Mouse (Mus musculus): ENCODE results near the gene Igf1. TPM values are rescaled to one million over a fixed set of nuclear protein-coding genes. Genes with fewer than 3 reads are reported as not detected.

The Igf1 gene
- polyA plus RNA-seq, 1 experiment from 2014 or later = 23.7 TPM

- Histone ChIP-seq H3K36me3 (ENCODE audit: control insufficient read depth, insufficient read depth, low read length) (no peaks in the 10 kb centered on the region), H3K27me3 (ENCODE audit: control insufficient read depth, insufficient read depth, low read length) (no peaks in the 10 kb centered on the region), H3K9me3 (ENCODE audit: control insufficient read depth, low read length) (no peaks in the 10 kb centered on the region), H3K9ac (ENCODE audit: low read length) (no peak overlapping the region), H3K4me2 (ENCODE audit: low read depth, low read length, severe bottlenecking) (no peak overlapping the region), H3K4me1 (replicated peaks; ENCODE audit: control insufficient read depth, insufficient read depth, low read length) (no peaks in the 10 kb centered on the region), H3K4me3 (ENCODE audit: low read depth, low read length) (no peak overlapping the region), H3K27ac (ENCODE audit: low read depth, low read length) (no peak overlapping the region)
- ATAC-seq (replicated peaks; ENCODE audit: low FRiP score) (no peak), DNase-seq (ENCODE audit: low spot score) (no peak)
- 90% methylated on average over 1 of the region's 1 CpGs for WGBS
These were observed 26.0 kb upstream of the Igf1 start for GRCm38 (mm10) chr10:87832101-87832500.

GRCm38 (mm10) chr10:87839454-87839853 lies 18.6 kb upstream of the Igf1 start:
- H3K9ac ChIP-seq (ENCODE audit: low read length) = no peak overlapping the region
- no peak for DNase-seq (ENCODE audit: low spot score)

GRCm38 (mm10) chr10:87842501-87842900 lies 15.6 kb upstream of the Igf1 start:
- Histone ChIP-seq H3K4me1 (replicated peaks; ENCODE audit: control insufficient read depth, insufficient read depth, low read length) (no peaks in the 10 kb centered on the region), H3K4me2 (ENCODE audit: low read depth, low read length, severe bottlenecking) (no peak overlapping the region), H3K9me3 (ENCODE audit: control insufficient read depth, low read length) (no peaks in the 10 kb centered on the region), H3K9ac (ENCODE audit: low read length) (no peak overlapping the region), H3K27ac (ENCODE audit: low read depth, low read length) (no peak overlapping the region), H3K27me3 (ENCODE audit: control insufficient read depth, insufficient read depth, low read length) (no peaks in the 10 kb centered on the region), H3K4me3 (ENCODE audit: low read depth, low read length) (no peak overlapping the region), H3K36me3 (ENCODE audit: control insufficient read depth, insufficient read depth, low read length) (no peaks in the 10 kb centered on the region)
- ATAC-seq (replicated peaks; ENCODE audit: low FRiP score) = no peak
- DNase-seq (ENCODE audit: low spot score) = no peak
- WGBS = 88% methylated on average over 4 of the region's 4 CpGs

More at GRCm38 (mm10) chr10:87839454-87839853, 18.6 kb upstream of the Igf1 start:
- no peak overlapping the region for H3K4me2 ChIP-seq (ENCODE audit: low read depth, low read length, severe bottlenecking)
- no peaks in the 10 kb centered on the region for H3K4me1 ChIP-seq (replicated peaks; ENCODE audit: control insufficient read depth, insufficient read depth, low read length)
- no peak for ATAC-seq (replicated peaks; ENCODE audit: low FRiP score)
- no peaks in the 10 kb centered on the region for H3K9me3 ChIP-seq (ENCODE audit: control insufficient read depth, low read length)
- 80% methylated on average over 1 of the region's 1 CpGs for WGBS
- no peak overlapping the region for H3K27ac ChIP-seq (ENCODE audit: low read depth, low read length)
- no peak overlapping the region for H3K4me3 ChIP-seq (ENCODE audit: low read depth, low read length)
- H3K36me3 ChIP-seq (ENCODE audit: control insufficient read depth, insufficient read depth, low read length) = no peaks in the 10 kb centered on the region
- no peaks in the 10 kb centered on the region for H3K27me3 ChIP-seq (ENCODE audit: control insufficient read depth, insufficient read depth, low read length)

GRCm38 (mm10) chr10:87844917-87845552 lies 13.0 kb upstream of the Igf1 start:
- Histone ChIP-seq H3K27ac (ENCODE audit: low read depth, low read length) (no peak overlapping the region), H3K4me1 (replicated peaks; ENCODE audit: control insufficient read depth, insufficient read depth, low read length) (no peaks in the 10 kb centered on the region), H3K27me3 (ENCODE audit: control insufficient read depth, insufficient read depth, low read length) (no peaks in the 10 kb centered on the region), H3K9me3 (ENCODE audit: control insufficient read depth, low read length) (no peaks in the 10 kb centered on the region), H3K4me2 (ENCODE audit: low read depth, low read length, severe bottlenecking) (no peak overlapping the region), H3K4me3 (ENCODE audit: low read depth, low read length) (no peak overlapping the region), H3K9ac (ENCODE audit: low read length) (no peak overlapping the region), H3K36me3 (ENCODE audit: control insufficient read depth, insufficient read depth, low read length) (no peaks in the 10 kb centered on the region)
- DNase-seq (ENCODE audit: low spot score) (no peak), ATAC-seq (replicated peaks; ENCODE audit: low FRiP score) (no peak)
- 47% methylated on average over 8 of the region's 8 CpGs for WGBS

GRCm38 (mm10) chr10:87847882-87848281 lies 10.2 kb upstream of the Igf1 start:
- WGBS = 78% methylated on average over 4 of the region's 4 CpGs
- Histone ChIP-seq H3K9ac (ENCODE audit: low read length) (no peak overlapping the region), H3K4me3 (ENCODE audit: low read depth, low read length) (no peak overlapping the region), H3K36me3 (ENCODE audit: control insufficient read depth, insufficient read depth, low read length) (no peaks in the 10 kb centered on the region), H3K27ac (ENCODE audit: low read depth, low read length) (no peak overlapping the region), H3K4me1 (replicated peaks; ENCODE audit: control insufficient read depth, insufficient read depth, low read length) (no peaks in the 10 kb centered on the region; the same call in 1 of the 2 replicates), H3K27me3 (ENCODE audit: control insufficient read depth, insufficient read depth, low read length) (no peaks in the 10 kb centered on the region), H3K4me2 (ENCODE audit: low read depth, low read length, severe bottlenecking) (no peak overlapping the region), H3K9me3 (ENCODE audit: control insufficient read depth, low read length) (no peaks in the 10 kb centered on the region)
- ATAC-seq (replicated peaks; ENCODE audit: low FRiP score) (no peak), DNase-seq (ENCODE audit: low spot score) (no peak)

- ATAC-seq (replicated peaks; ENCODE audit: low FRiP score) (no peak), DNase-seq (ENCODE audit: low spot score) (no peak)
- no peak overlapping the region for H3K4me3 ChIP-seq (ENCODE audit: low read depth, low read length)
- H3K36me3 ChIP-seq (ENCODE audit: control insufficient read depth, insufficient read depth, low read length) = no peaks in the 10 kb centered on the region
- H3K27ac ChIP-seq (ENCODE audit: low read depth, low read length) = no peak overlapping the region
- no peaks in the 10 kb centered on the region for H3K27me3 ChIP-seq (ENCODE audit: control insufficient read depth, insufficient read depth, low read length)
- H3K4me2 ChIP-seq (ENCODE audit: low read depth, low read length, severe bottlenecking) = no peak overlapping the region
- H3K9ac ChIP-seq (ENCODE audit: low read length) = no peak overlapping the region
- WGBS = 72% methylated on average over 2 of the region's 2 CpGs
- H3K9me3 ChIP-seq (ENCODE audit: control insufficient read depth, low read length) = no peaks in the 10 kb centered on the region
- H3K4me1 ChIP-seq (replicated peaks; ENCODE audit: control insufficient read depth, insufficient read depth, low read length) = no peaks in the 10 kb centered on the region; the same call in 1 of the 2 replicates
These were observed 9.6 kb upstream of the Igf1 start for GRCm38 (mm10) chr10:87848419-87848818.

GRCm38 (mm10) chr10:87851492-87851891 lies 6.6 kb upstream of the Igf1 start:
- H3K9me3 ChIP-seq (ENCODE audit: control insufficient read depth, low read length) = no peaks in the 10 kb centered on the region
- no peak overlapping the region for H3K4me3 ChIP-seq (ENCODE audit: low read depth, low read length)
- no peaks in the 10 kb centered on the region for H3K27me3 ChIP-seq (ENCODE audit: control insufficient read depth, insufficient read depth, low read length)
- H3K4me1 ChIP-seq (replicated peaks; ENCODE audit: control insufficient read depth, insufficient read depth, low read length) = no peaks in the 10 kb centered on the region; the same call in 1 of the 2 replicates
- ATAC-seq (replicated peaks; ENCODE audit: low FRiP score) (no peak), DNase-seq (ENCODE audit: low spot score) (no peak)
- H3K9ac ChIP-seq (ENCODE audit: low read length) = no peak overlapping the region
- H3K36me3 ChIP-seq (ENCODE audit: control insufficient read depth, insufficient read depth, low read length) = no peaks in the 10 kb centered on the region
- H3K27ac ChIP-seq (ENCODE audit: low read depth, low read length) = no peak overlapping the region
- no peak overlapping the region for H3K4me2 ChIP-seq (ENCODE audit: low read depth, low read length, severe bottlenecking)
- WGBS = 61% methylated on average over 3 of the region's 3 CpGs

GRCm38 (mm10) chr10:87854408-87854807 lies 3.7 kb upstream of the Igf1 start:
- ATAC-seq (replicated peaks; ENCODE audit: low FRiP score) (peak; percentile 51; the same call in 1 of the 2 replicates), DNase-seq (ENCODE audit: low spot score) (peak; percentile 84)
- no peak overlapping the region for H3K4me3 ChIP-seq (ENCODE audit: low read depth, low read length)
- H3K4me2 ChIP-seq (ENCODE audit: low read depth, low read length, severe bottlenecking) = no peak overlapping the region
- no peak overlapping the region for H3K9ac ChIP-seq (ENCODE audit: low read length)
- H3K9me3 ChIP-seq (ENCODE audit: control insufficient read depth, low read length) = no peaks in the 10 kb centered on the region
- WGBS = 6% methylated on average over 5 of the region's 5 CpGs
- H3K36me3 ChIP-seq (ENCODE audit: control insufficient read depth, insufficient read depth, low read length) = no peaks in the 10 kb centered on the region
- peaks cover 2% of the 10 kb centered on the region; the same call in 1 of the 2 replicates for H3K4me1 ChIP-seq (replicated peaks; ENCODE audit: control insufficient read depth, insufficient read depth, low read length)
- no peak overlapping the region for H3K27ac ChIP-seq (ENCODE audit: low read depth, low read length)
- no peaks in the 10 kb centered on the region for H3K27me3 ChIP-seq (ENCODE audit: control insufficient read depth, insufficient read depth, low read length)

Measured in forebrain, embryonic 11.5 days (tissue).